Mouse (Mus musculus): ENCODE measurements around the gene Rasgrp2.

Gene Rasgrp2

DNA sequence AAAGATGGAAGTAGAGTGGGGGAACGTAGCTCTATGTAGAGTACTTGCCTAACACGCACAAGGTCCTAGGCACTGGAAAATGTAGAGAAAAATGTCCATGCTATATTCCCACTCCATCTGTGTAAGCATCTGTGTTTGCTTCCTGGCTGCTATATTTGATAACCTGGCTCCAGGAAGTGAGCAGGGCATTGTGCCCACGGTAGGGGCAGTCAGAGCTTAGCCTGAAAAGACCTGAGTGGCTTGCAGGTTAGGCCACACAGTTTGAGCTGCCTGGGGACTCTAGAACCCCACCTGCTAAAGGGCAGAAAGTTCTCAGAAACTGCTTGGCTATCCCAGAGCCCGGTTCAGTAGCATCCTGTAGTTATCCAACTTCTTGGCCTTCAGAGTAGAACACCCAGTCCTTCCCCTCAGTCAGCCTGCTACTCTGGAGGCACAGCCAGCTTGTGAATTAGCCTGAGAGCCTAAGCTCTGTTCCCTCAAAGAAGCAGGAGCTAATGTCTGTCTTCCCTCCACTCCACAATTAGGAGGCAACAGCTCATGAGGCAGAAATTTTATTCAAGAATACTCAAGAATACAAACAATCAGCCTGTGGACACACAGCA, 16.7 kb upstream of the Rasgrp2 start:
- no peak for DNase-seq (ENCODE audit: low spot score)

DNA sequence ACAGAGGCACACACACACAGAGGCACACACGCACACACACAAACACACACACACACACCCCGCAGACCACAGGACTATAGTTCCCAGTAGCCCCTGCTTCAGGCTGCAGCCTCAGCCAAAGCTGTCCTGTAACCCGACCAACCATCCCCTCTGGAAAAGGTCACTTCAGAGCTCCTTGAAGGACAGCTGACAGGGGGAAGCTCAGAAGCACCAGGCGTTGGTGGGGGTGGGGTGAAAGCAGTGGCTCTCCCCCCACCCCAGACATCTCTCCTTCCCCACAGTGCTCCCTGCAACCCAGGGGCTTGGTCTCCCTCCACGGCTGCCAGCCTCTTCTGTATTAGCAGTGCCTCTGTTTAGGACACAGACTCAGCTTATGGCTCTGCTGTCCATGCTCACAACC, 15.7 kb upstream of the Rasgrp2 start:
- no peak for DNase-seq (ENCODE audit: low spot score)

DNA sequence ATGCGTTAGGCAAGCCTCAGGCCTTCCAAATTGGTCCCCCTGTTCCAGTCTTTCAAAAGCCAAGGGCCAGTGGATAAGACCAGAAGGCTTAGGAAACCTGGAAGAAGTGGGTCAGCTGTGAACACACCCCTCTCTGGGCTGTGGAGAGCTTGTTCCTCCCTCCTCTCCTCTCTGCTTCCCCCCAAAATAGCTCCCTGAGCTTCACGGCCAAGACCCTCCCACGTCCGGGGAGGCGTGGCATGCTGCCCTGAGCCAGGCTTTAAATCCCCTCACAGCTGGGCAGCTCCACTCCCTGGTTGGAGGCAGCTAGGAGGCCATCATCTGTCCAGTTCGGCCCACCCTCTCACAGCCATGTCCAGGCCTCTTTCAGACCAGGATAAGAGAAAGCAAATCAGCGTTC, 15.0 kb upstream of the Rasgrp2 start, which contains the start of gene Pygm:
Gene Pygm (plus strand): TSS at position 272 of the 400 bp plus-strand sequence.
- DNase-seq (ENCODE audit: low spot score): no peak

- no peak for DNase-seq (ENCODE audit: low spot score)
Observed at GRCm38 (mm10) chr19:6384954-6385353, 14.2 kb upstream of the Rasgrp2 start.

DNA sequence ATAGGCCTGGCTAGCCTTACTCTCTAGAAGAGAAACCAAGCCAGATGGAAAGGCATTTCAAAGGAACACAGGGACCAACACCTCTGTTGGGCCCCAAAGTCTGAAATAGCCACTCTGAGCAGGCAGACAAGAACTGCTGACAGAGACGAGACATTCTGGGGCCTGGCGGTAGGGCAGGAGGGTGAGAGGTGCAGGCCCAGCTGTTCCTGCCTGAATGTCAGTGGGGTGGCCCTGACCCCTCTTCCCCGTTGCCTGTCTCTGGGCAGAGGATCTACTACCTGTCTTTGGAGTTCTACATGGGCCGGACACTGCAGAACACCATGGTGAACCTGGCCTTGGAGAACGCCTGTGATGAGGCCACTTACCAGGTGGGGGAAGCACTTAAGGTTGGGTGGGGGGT, 13.7 kb upstream of the Rasgrp2 start:
- DNase-seq (ENCODE audit: low spot score): no peak

DNA sequence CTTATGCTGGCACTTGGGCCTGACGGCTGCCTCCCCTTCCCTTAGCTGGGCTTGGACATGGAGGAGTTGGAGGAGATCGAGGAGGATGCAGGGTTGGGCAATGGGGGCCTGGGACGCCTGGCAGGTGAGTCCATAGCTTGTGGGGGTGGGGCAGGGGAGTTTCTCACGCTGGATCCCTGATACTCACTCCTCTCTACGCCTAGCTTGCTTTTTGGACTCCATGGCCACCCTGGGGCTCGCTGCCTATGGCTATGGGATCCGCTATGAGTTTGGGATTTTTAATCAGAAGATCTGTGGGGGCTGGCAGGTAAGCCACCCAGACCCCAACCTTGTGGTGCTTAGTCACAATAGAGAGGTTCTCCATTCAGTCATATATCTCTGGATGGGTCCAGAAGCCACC, 13.3 kb upstream of the Rasgrp2 start:
- DNase-seq (ENCODE audit: low spot score): no peak

DNA sequence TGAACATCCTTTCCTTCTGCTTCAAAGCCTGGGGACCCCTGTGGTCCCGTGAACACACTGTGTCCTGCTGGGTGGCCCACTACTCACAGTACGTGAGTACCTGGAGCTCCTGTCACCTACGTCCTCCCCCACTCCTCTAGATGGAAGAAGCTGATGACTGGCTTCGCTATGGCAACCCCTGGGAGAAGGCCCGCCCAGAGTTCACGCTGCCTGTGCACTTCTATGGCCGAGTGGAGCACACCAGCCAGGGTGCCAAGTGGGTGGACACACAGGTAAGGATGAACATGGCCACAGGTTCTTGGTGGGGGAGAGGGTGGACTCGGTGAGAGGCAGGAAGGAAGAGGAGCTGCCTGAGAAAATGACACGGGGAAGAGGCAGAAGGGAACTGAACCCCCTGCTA, 12.9 kb upstream of the Rasgrp2 start:
- DNase-seq (ENCODE audit: low spot score): no peak

DNA sequence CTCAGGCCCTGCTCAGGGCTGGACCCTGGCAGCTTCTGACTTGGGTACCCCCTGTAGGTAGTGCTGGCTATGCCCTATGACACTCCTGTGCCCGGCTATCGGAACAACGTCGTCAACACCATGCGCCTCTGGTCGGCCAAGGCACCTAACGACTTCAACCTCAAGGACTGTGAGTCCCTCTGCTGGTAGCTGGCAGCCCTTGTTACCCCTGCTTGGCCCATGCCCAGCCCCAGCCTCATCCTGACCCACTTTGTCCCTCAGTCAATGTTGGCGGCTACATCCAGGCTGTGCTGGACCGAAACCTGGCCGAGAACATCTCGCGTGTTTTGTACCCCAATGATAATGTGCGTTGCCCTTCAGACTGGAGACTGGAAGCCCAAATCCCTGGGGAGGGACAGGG, 11.1 kb upstream of the Rasgrp2 start:
- DNase-seq (ENCODE audit: low spot score): no peak

GRCm38 (mm10) chr19:6389803-6390202, 9.3 kb upstream of the Rasgrp2 start:
- no peak for DNase-seq (ENCODE audit: low spot score)

DNA sequence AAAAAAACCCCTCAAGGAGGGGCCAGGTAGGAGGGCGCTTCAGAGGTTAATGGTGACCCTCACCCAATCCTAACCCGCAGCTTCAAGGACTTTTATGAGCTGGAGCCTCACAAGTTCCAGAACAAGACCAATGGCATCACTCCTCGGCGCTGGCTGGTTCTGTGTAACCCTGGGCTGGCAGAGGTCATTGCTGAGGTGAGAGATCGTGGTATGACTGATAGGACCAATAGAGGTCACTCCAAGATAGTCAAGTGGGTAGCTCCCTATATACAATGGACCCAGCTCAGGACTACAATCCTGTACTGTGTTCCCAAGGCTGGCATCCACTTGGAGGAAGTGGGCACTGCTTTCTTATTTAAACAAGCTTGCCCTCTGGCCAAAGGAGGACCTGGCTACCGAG, 8.9 kb upstream of the Rasgrp2 start:
- DNase-seq (ENCODE audit: low spot score): no peak

DNA sequence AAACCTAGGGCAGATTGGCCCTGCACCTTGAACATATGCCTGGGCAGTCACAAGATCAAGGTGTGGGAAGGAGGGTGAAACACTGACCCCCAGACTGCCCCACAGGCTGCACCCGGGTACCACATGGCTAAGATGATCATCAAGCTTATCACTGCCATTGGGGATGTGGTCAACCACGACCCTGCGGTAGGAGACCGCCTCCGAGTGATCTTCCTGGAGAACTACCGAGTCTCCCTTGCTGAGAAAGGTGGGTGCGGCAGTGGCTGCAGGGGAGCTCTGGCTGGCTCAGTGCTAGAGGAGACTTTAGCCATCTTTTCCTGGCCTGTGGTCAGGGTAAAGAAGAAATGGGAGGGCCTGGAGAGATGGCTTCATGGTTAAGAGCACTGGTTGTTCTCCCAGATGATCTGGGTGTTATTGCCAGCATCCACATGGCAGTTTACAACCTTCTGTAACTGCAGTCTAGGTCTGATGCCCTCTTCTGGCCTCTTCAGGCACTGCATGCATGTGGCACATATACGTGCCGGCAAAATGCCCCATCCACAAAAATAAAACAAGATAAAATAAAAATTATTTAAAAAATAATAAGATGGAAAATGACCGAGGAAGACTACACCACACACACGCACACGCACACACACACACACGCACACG, 6.3 kb upstream of the Rasgrp2 start:
- DNase-seq (ENCODE audit: low spot score): no peak

DNA sequence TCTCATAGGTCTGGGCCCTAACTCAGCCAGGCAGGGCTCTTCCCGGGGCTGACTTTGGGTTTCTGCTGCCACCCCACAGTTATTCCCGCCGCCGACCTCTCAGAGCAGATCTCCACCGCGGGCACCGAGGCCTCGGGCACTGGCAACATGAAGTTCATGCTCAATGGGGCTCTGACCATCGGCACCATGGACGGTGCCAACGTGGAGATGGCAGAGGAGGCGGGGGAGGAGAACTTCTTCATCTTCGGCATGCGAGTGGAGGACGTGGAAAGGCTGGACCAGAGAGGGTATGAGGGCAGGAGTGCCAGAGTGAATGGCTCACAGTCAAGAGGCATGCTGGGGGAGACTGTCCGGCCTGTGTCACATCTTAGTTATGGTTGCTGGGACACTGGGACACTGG, 5.5 kb upstream of the Rasgrp2 start:
- DNase-seq (ENCODE audit: low spot score): no peak

- no peak for DNase-seq (ENCODE audit: low spot score)
Observed at GRCm38 (mm10) chr19:6396237-6396636, 2.9 kb upstream of the Rasgrp2 start.

- no peak for DNase-seq (ENCODE audit: low spot score)
Observed at GRCm38 (mm10) chr19:6397582-6398249, 1.4 kb upstream of the Rasgrp2 start.

DNA sequence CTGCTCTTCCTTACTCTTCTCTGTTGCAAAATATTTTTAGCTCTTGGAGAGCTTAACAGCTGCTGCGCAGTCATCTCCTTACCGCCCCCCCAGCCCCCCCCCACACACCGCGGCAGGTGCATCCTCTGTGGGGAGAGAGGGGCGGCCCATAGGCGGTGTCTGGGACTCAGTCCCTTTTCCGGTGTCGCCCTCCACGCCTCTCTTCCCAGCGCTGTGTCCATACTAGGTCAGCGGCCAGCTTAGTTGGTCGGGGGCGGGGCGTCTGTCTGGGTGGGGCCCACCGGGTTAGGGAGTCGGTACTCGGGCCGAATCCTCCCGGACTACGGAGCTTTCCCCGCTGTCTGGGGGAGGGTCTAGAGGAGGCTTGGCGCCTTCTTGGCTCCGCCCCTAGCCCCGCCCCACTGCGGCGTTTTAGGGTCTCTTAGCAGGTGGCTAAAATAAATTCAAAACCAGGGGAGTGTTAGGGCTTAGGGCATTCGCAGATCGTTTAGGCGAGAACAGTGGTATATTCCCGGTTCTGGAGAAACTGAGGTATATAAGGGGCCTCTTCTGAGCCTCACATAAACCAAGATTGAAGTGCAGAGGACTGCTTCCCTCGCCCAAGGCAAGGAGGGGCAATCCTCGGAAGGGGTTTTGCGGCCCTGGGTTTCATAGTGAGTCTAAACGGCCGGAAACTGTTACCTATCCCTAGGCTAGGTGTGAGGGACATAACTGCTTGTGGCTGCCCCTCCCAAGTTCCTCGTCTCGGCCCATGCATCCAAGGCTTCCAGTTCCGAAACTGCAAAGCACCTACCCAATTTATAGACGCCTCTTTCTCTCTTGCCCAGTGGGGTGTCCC, 474 bp upstream of the Rasgrp2 start:
- DNase-seq (ENCODE audit: low spot score): no peak

DNA sequence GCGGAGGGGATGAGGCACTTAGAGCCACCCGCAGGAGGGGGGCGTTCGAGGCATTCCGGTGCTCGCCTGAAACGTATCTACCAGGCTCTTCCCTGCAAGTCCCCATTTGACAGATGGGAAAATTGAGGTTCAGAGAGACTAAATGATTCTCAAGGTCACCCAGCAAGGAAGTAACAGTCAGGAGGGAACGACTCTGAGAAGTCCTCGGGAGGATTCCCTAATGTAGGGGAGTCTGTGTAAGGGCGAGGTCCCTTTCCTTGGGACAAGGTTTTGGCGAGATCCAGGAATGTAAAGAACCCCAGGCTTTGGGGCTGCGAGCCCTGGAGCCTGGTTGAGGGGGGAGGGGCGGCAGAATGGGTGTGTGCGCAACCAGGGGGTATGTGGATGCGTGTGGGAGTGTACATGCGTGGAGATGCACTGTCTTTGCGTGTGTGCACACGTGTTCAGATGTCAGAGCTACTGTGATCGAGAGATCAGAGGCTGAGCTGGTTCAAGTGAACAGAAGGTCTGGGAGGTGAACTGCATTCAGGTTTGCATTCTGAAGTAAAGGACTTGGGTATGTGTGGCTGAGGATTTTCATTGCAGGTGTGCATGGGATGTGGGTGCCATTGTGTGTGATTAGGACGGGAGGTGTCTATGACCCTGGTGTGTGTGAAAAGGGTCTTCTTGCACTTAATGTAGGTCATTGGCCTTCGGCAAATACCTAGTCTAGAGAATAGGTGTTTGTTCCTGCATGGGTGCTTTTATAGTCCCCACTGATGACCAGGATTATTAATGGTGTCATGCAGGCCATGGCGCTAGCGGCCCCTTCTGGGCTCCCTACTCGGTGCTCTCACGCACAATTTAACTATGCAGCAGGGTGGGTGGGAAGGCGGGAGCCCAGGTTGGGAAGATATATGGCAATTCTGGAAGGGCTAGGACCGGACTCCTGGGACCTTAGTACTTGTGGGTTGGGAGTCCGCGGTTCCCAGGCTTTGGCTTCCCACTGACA, 1.3 kb downstream of the Rasgrp2 start:
- no peak for DNase-seq (ENCODE audit: low spot score)

- DNase-seq (ENCODE audit: low spot score): peak; percentile 53
Observed at GRCm38 (mm10) chr19:6401131-6401815, 2.1 kb downstream of the Rasgrp2 start.

- no peak for DNase-seq (ENCODE audit: low spot score)
Observed at GRCm38 (mm10) chr19:6401951-6402350, 2.8 kb downstream of the Rasgrp2 start.

DNA sequence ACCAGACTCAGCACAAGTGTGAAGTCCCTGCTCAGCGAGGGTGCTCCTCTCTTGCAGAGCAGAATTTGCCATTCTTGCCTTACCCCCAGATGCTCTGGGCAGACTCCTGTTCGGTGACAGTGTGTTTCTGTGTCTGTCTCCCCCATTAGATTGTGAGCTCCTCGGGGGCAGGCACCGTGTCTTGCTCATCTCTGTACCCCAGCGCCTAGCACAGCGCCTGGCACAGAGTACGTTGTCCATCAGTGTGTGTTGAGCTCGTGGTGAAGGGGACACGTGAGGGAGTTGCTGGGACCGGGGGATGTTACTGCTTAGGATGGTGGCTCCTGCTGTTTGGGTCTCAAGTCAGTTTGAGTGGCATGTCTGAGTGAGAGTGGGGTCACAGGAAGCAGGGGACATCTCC, 4.7 kb downstream of the Rasgrp2 start:
- DNase-seq (ENCODE audit: low spot score): no peak

DNA sequence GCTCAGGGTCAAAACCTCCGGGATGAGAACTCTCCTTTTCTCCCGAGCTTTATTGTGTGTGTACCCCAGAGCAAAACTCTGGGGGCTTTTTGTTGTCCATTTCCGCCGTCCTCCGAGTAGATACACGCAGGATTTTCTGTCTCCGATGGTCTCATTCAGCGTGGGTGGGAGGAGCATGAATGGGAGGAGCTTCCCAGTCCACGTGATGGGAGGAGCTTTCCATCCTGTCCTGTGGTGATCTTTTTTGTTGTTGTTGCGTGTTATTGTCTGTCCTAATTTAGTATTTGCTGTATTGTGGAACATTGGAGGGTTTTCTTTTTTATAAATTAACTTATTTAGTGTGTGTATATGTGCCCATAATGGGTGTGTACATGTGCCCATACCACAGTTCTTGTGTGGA, 6.3 kb downstream of the Rasgrp2 start:
- DNase-seq (ENCODE audit: low spot score): no peak

- no peak for DNase-seq (ENCODE audit: low spot score)
Observed at GRCm38 (mm10) chr19:6407109-6407508, 8.0 kb downstream of the Rasgrp2 start.
